Mouse (Mus musculus) intestine, embryonic 14.5 days (tissue): Measurements from ENCODE around the gene Lrrc74b. TPM values are rescaled to one million over a fixed set of nuclear protein-coding genes. Genes with fewer than 3 reads are reported as not detected.

Experiments used
- ATAC-seq: fragments of 200-750 bp; cut with Nextera tagmentation; replicated peaks from 2 replicates; pipeline ENCODE4 v1.8.0; 2017; ENCODE audit warnings: low read depth, moderate number of reproducible peaks, moderate TSS enrichment, moderate library complexity; ENCODE audit not compliant: low FRiP score, low TSS enrichment
- DNase-seq: peaks from one replicate; pipeline ENCODE4 v3.0.0-alpha.2; 2018; ENCODE audit warnings: low spot score
- H3K27ac ChIP-seq: fragments of 300-500 bp; sonication (generic); 2 replicates; pipeline ENCODE4 v1.5.1; 2014; ENCODE audit warnings: low read depth, mild to moderate bottlenecking, control low read depth
- H3K27me3 ChIP-seq: fragments of 300-500 bp; sonication (generic); replicated peaks from 2 replicates; pipeline ENCODE4 v1.6.1; 2014; ENCODE audit warnings: low read length, control low read depth; ENCODE audit not compliant: control insufficient read depth, insufficient read depth
- H3K36me3 ChIP-seq: fragments of 300-500 bp; sonication (generic); 2 replicates; pipeline ENCODE4 v1.6.1; 2014; ENCODE audit warnings: low read length, control low read depth; ENCODE audit not compliant: control insufficient read depth, insufficient read depth
- H3K4me1 ChIP-seq: fragments of 300-500 bp; sonication (generic); replicated peaks from 2 replicates; pipeline ENCODE4 v1.6.1; 2014; ENCODE audit warnings: low read length, control low read depth, mixed read lengths; ENCODE audit not compliant: control insufficient read depth, insufficient read depth
- H3K4me2 ChIP-seq: fragments of 300-500 bp; sonication (generic); 2 replicates; pipeline ENCODE4 v1.6.1; 2014; ENCODE audit warnings: low read length
- H3K4me3 ChIP-seq: fragments of 300-500 bp; sonication (generic); 2 replicates; pipeline ENCODE4 v1.5.1; 2014; ENCODE audit warnings: low read depth, low read length, control low read depth, mixed read lengths
- H3K9ac ChIP-seq: fragments of 300-500 bp; sonication (generic); 2 replicates; pipeline ENCODE4 v1.6.1; 2014; ENCODE audit warnings: mild to moderate bottlenecking, low read length
- H3K9me3 ChIP-seq: fragments of 300-500 bp; sonication (generic); 2 replicates; pipeline ENCODE4 v1.6.1; 2016; ENCODE audit warnings: low read length, control low read depth; ENCODE audit not compliant: control insufficient read depth
- WGBS: fragments of 180-500 bp; shearing (Covaris S2); extraction: QIAGEN DNeasy Blood & Tissue Kit; methylation state at CpG from one replicate; pipeline ENCODE4 v1.1.7; 2014; 5-methylcytosine and 5-hydroxymethylcytosine counted together
- polyA plus RNA-seq: library from polyadenylated mRNA; unstranded; fragments of >200 nt; fragmentation: Nextera tagmentation; extraction: Ambion mirVana; gene quantifications from 2 replicates; pipeline ENCODE4 v1.2.1, GENCODE M21; 2014

Lrrc74b gene
- polyA plus RNA-seq: 0.19 and 0.53 TPM in 2 replicates

- H3K9me3 ChIP-seq: no peaks in the 10 kb centered on the region
- DNase-seq: peak; percentile 85
- no peaks in the 10 kb centered on the region for H3K36me3 ChIP-seq
- WGBS: 1% methylated on average over 22 of the region's 22 CpGs
- H3K4me2 ChIP-seq: peak within 1 kb of the TSS; percentile 57
- peak within 1 kb of the TSS; percentile 29 for H3K9ac ChIP-seq
- H3K4me3 ChIP-seq: peak within 1 kb of the TSS; percentile 27
- no peaks in the 10 kb centered on the region for H3K27me3 ChIP-seq
- H3K4me1 ChIP-seq: peaks cover 32% of the 10 kb centered on the region
- ATAC-seq: peak; percentile 80
- H3K27ac ChIP-seq: peak within 1 kb of the TSS; percentile 82
These were observed at the start of gene Lrrc74b for GRCm38 (mm10) chr16:17561128-17561750. Gene Lrrc74b (minus strand): TSS chr16:17561247.

- Histone ChIP-seq H3K27ac (no peak overlapping the region), H3K27me3 (no peaks in the 10 kb centered on the region), H3K9ac (no peak overlapping the region), H3K4me1 (no peaks in the 10 kb centered on the region), H3K4me3 (no peak overlapping the region), H3K36me3 (no peaks in the 10 kb centered on the region), H3K4me2 (no peak overlapping the region), H3K9me3 (no peaks in the 10 kb centered on the region)
- 76% methylated on average over 5 of the region's 5 CpGs for WGBS
- ATAC-seq (no peak), DNase-seq (no peak)
These were observed 44.6 kb upstream of the Lrrc74b start for GRCm38 (mm10) chr16:17605684-17606083.

- no peaks in the 10 kb centered on the region for H3K4me1 ChIP-seq
- WGBS: 72% methylated on average over 4 of the region's 4 CpGs
- no peak overlapping the region for H3K27ac ChIP-seq
- no peak for DNase-seq
- no peak overlapping the region for H3K9ac ChIP-seq
- ATAC-seq: no peak
- no peaks in the 10 kb centered on the region for H3K9me3 ChIP-seq
- H3K36me3 ChIP-seq: no peaks in the 10 kb centered on the region
- H3K27me3 ChIP-seq: no peaks in the 10 kb centered on the region
- H3K4me3 ChIP-seq: no peak overlapping the region
- no peak overlapping the region for H3K4me2 ChIP-seq
These were observed 43.9 kb upstream of the Lrrc74b start for GRCm38 (mm10) chr16:17604941-17605340.

- 52% methylated on average over 3 of the region's 3 CpGs for WGBS
- H3K27ac ChIP-seq: no peak overlapping the region
- H3K4me2 ChIP-seq: no peak overlapping the region
- no peak for DNase-seq
- H3K9me3 ChIP-seq: no peaks in the 10 kb centered on the region
- no peak overlapping the region for H3K9ac ChIP-seq
- H3K4me3 ChIP-seq: no peak overlapping the region
- H3K27me3 ChIP-seq: no peaks in the 10 kb centered on the region
- no peaks in the 10 kb centered on the region for H3K36me3 ChIP-seq
- ATAC-seq: no peak
- H3K4me1 ChIP-seq: no peaks in the 10 kb centered on the region
These were observed 40.0 kb upstream of the Lrrc74b start for GRCm38 (mm10) chr16:17600944-17601562.

- WGBS: 19% methylated on average over 2 of the region's 2 CpGs
- Histone ChIP-seq H3K9me3 (0 out of 2 replicates have a peak, but pooled peaks cover 2% of the 10 kb centered on the region), H3K4me3 (no peak overlapping the region), H3K4me1 (no peaks in the 10 kb centered on the region), H3K4me2 (no peak overlapping the region), H3K27me3 (no peaks in the 10 kb centered on the region), H3K36me3 (no peaks in the 10 kb centered on the region), H3K9ac (no peak overlapping the region), H3K27ac (no peak overlapping the region)
- DNase-seq (no peak), ATAC-seq (no peak)
These were observed 29.7 kb upstream of the Lrrc74b start for GRCm38 (mm10) chr16:17590731-17591130.

GRCm38 (mm10) chr16:17584555-17584954 lies 23.5 kb upstream of the Lrrc74b start:
- H3K27ac ChIP-seq: no peak overlapping the region
- no peaks in the 10 kb centered on the region for H3K4me1 ChIP-seq
- H3K4me3 ChIP-seq: no peak overlapping the region
- no peak overlapping the region for H3K9ac ChIP-seq
- WGBS: 91% methylated on average over 7 of the region's 7 CpGs
- no peak overlapping the region for H3K4me2 ChIP-seq
- no peaks in the 10 kb centered on the region for H3K36me3 ChIP-seq
- DNase-seq (no peak), ATAC-seq (no peak)
- H3K9me3 ChIP-seq: 0 out of 2 replicates have a peak, but pooled peaks cover 2% of the 10 kb centered on the region
- no peaks in the 10 kb centered on the region for H3K27me3 ChIP-seq

- ATAC-seq: no peak
- no peaks in the 10 kb centered on the region for H3K27me3 ChIP-seq
- no peaks in the 10 kb centered on the region for H3K4me1 ChIP-seq
- no peaks in the 10 kb centered on the region for H3K9me3 ChIP-seq
- 23% methylated on average over 8 of the region's 8 CpGs for WGBS
- H3K27ac ChIP-seq: no peak within 1 kb of the TSS
- H3K4me2 ChIP-seq: no peak within 1 kb of the TSS
- no peak within 1 kb of the TSS for H3K9ac ChIP-seq
- no peak within 1 kb of the TSS for H3K4me3 ChIP-seq
- H3K36me3 ChIP-seq: no peaks in the 10 kb centered on the region
- DNase-seq: no peak
These were observed 22.0 kb upstream of the Lrrc74b start, which contains the start of gene Slc7a4 for GRCm38 (mm10) chr16:17583064-17583463. Gene Slc7a4 (minus strand): TSS chr16:17583214.

GRCm38 (mm10) chr16:17576825-17577215 lies 15.8 kb upstream of the Lrrc74b start:
- no peak for DNase-seq
- peak overlapping the region; percentile 91 for H3K4me2 ChIP-seq
- H3K27ac ChIP-seq: no peak overlapping the region
- no peak for ATAC-seq
- H3K9ac ChIP-seq: peak overlapping the region; percentile 53
- WGBS: 14% methylated on average over 8 of the region's 8 CpGs
- peak overlapping the region; percentile 53 for H3K4me3 ChIP-seq
- peaks cover 17% of the 10 kb centered on the region for H3K27me3 ChIP-seq
- no peaks in the 10 kb centered on the region for H3K9me3 ChIP-seq
- H3K36me3 ChIP-seq: no peaks in the 10 kb centered on the region
- H3K4me1 ChIP-seq: peaks cover 6% of the 10 kb centered on the region; the same call in 1 of the 2 replicates
